Comparison of ENCODE assay signal across 31 mouse cellular contexts in the genomic region with DNA sequence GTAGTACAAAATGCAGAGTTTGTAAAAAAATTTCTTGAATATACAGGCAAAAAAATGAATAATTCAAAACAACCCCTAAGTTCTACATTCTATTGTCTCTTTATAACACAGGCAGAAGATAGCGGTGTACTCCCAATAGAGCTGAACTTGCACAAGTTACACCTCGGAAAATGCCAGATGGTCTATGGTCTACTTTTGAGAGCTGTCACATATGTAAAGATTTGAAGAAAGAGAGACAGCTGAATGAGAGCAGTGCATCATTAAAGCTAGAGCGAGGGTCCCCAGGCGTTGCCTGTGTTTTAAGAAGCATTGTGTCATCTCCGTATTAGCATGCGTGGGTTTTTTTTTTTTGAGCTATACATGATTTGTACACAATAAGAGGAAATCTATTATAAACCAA. TPM values are rescaled to one million over a fixed set of nuclear protein-coding genes. Genes with fewer than 3 reads are reported as not detected.
DNase-seq lines count a peak whose midpoint lies in the region; ATAC-seq and TF ChIP-seq lines count a peak whose summit lies in the region.
"Had no signal": no experiment of that assay in that cellular context is flagged by ENCODE, and none has a peak within 500 bp of the region (broad histone marks: within the 10 kb centered on the region; RNA-seq: fewer than 3 reads in every experiment).

No protein-coding gene starts in this region.

- no peak overlapping the region for H3K4me3 ChIP-seq in lung, embryonic 14.5 days (ENCODE audit: low read depth, low read length)
- H3K4me3 ChIP-seq in forebrain, postnatal 0 days (ENCODE audit: low read depth, low read length), result no peak overlapping the region
- H3K4me3 ChIP-seq in layer of hippocampus, adult 2 months, result no peak overlapping the region
- H3K4me3 ChIP-seq: embryonic facial prominence, embryonic 13.5 days; heart, adult 2 months; heart, embryonic 12.5 days; intestine, embryonic 15.5 days; liver, embryonic 12.5 days; stomach, embryonic 15.5 days had no signal

- peaks cover 8% of the 10 kb centered on the region; the same call in 1 of the 2 replicates for H3K36me3 ChIP-seq in lung, embryonic 14.5 days (ENCODE audit: insufficient read depth)
- no peaks in the 10 kb centered on the region for H3K36me3 ChIP-seq in forebrain, postnatal 0 days (ENCODE audit: insufficient read depth)
- H3K36me3 ChIP-seq: intestine, embryonic 15.5 days; liver, embryonic 12.5 days; stomach, embryonic 15.5 days had no signal

- no peaks in the 10 kb centered on the region for H3K9me3 ChIP-seq in lung, embryonic 14.5 days (ENCODE audit: low read depth, low read length)
- H3K9me3 ChIP-seq in forebrain, postnatal 0 days (ENCODE audit: low read length), result no peaks in the 10 kb centered on the region
- H3K9me3 ChIP-seq: embryonic facial prominence, embryonic 13.5 days; heart, embryonic 12.5 days; intestine, embryonic 15.5 days; liver, embryonic 12.5 days; stomach, embryonic 15.5 days had no signal

- ATAC-seq in lung, embryonic 14.5 days (ENCODE audit: insufficient read depth), result no peak
- ATAC-seq in CD4-positive, CD25-positive, alpha-beta regulatory T cell, adult 4 months, result peak; percentile 12
- ATAC-seq in forebrain, postnatal 0 days, result no peak
- ATAC-seq: activated CD4-positive, CD25-positive, alpha-beta regulatory T cell, adult 4 months; hindbrain, embryonic 16.5 days; intestine, embryonic 15.5 days; liver, embryonic 12.5 days; liver, postnatal 0 days; lung, postnatal 0 days had no signal

- peak; percentile 5 for DNase-seq in lung, embryonic 14.5 days
- DNase-seq in lung, postnatal 4 days, result no peak
- DNase-seq in brain, embryonic 14.5 days (ENCODE audit: low read depth), result peak; percentile 81
- peak; percentile 18 for DNase-seq in forebrain, postnatal 0 days
- no peak for DNase-seq in layer of hippocampus, adult 2 months (ENCODE audit: low spot score in 2 of 2)
- DNase-seq: adrenal gland, adult 8-10 months; B cell, adult 2 months; cerebellum, adult 11 months; cerebellum, adult 9-10 months; cerebellum, postnatal 36 days; embryo, embryonic 11 days; gastrocnemius, postnatal 36 days; heart, adult 2 months; kidney, adult 2 months; kidney, postnatal 4 days; layer of hippocampus, postnatal 36 days; left cerebral cortex, postnatal 4 days; liver, postnatal 0 days; right cerebral cortex, postnatal 25 days had no signal

- no peak for TF ChIP-seq POLR2A in brain, embryonic 14.5 days (IDR thresholded peaks at IDR 0.05; ENCODE audit: borderline replicate concordance, extremely low read depth, insufficient read depth, insufficient read length, poor library complexity, severe bottlenecking)

- H3K4me1 ChIP-seq in lung, embryonic 14.5 days (ENCODE audit: insufficient read depth), result no peaks in the 10 kb centered on the region; the same call in 1 of the 2 replicates
- no peaks in the 10 kb centered on the region for H3K4me1 ChIP-seq in forebrain, postnatal 0 days (ENCODE audit: insufficient read depth)
- H3K4me1 ChIP-seq: embryonic facial prominence, embryonic 13.5 days; intestine, embryonic 15.5 days; liver, embryonic 12.5 days; stomach, embryonic 15.5 days had no signal

- no peak for TF ChIP-seq CTCF in lung, embryonic 14.5 days (IDR thresholded peaks at IDR 0.05; ENCODE audit: low read depth)
- no peak for TF ChIP-seq CTCF in brain, embryonic 14.5 days (IDR thresholded peaks at IDR 0.05; ENCODE audit: borderline replicate concordance, extremely low read depth, insufficient read depth, insufficient read length)
- TF ChIP-seq CTCF in forebrain, postnatal 0 days (IDR thresholded peaks at IDR 0.05; ENCODE audit: low read depth), result no peak
- TF ChIP-seq CTCF in layer of hippocampus, adult 2 months (conservative IDR thresholded peaks at IDR 0.05), result no peak

- no peak overlapping the region for H3K27ac ChIP-seq in lung, embryonic 14.5 days (ENCODE audit: low read depth)
- no peak overlapping the region for H3K27ac ChIP-seq in forebrain, postnatal 0 days (ENCODE audit: low read depth, low read length)
- H3K27ac ChIP-seq in layer of hippocampus, adult 2 months, result no peak overlapping the region
- H3K27ac ChIP-seq: embryonic facial prominence, embryonic 13.5 days; heart, adult 2 months; intestine, embryonic 15.5 days; kidney, postnatal 0 days; liver, embryonic 12.5 days; macrophage; stomach, embryonic 15.5 days had no signal

- WGBS in lung, embryonic 14.5 days, result 77% methylated on average over 6 of the region's 6 CpGs
- WGBS in forebrain, postnatal 0 days, result 50% methylated on average over 6 of the region's 6 CpGs

- no peaks in the 10 kb centered on the region for H3K27me3 ChIP-seq in lung, embryonic 14.5 days (ENCODE audit: insufficient read depth, low read length)
- H3K27me3 ChIP-seq in forebrain, postnatal 0 days (ENCODE audit: insufficient read depth, low read length), result no peaks in the 10 kb centered on the region
- H3K27me3 ChIP-seq: CH12.LX; embryonic facial prominence, embryonic 13.5 days; heart, embryonic 12.5 days; intestine, embryonic 15.5 days; liver, embryonic 12.5 days; stomach, embryonic 15.5 days had no signal

- H3K9ac ChIP-seq in lung, embryonic 14.5 days, result no peak overlapping the region
- H3K9ac ChIP-seq in forebrain, postnatal 0 days, result no peak overlapping the region
- H3K9ac ChIP-seq: embryonic facial prominence, embryonic 13.5 days; heart, embryonic 12.5 days; intestine, embryonic 15.5 days; liver, embryonic 12.5 days; liver, postnatal 0 days; stomach, embryonic 15.5 days had no signal

- H3K4me2 ChIP-seq in lung, embryonic 14.5 days, result no peak overlapping the region
- no peak overlapping the region for H3K4me2 ChIP-seq in forebrain, postnatal 0 days (ENCODE audit: low read depth)
- H3K4me2 ChIP-seq: embryonic facial prominence, embryonic 13.5 days; heart, embryonic 12.5 days; intestine, embryonic 15.5 days; liver, embryonic 12.5 days; stomach, embryonic 15.5 days had no signal

RNA-seq across cellular contexts. Expression of a gene that starts 47.0 kb away (rescaled TPM):
- 11.7 and 12.4 TPM in 2 replicates for polyA plus RNA-seq in lung, embryonic 14.5 days (2014; fragmentation: Nextera tagmentation; extraction: Ambion mirVana)
- 10 to 100 TPM; 16.0 to 24.9 TPM for polyA plus RNA-seq in CD4-positive, CD25-positive, alpha-beta regulatory T cell, adult 4 months (2017; shearing (Covaris generic))
- 4.6 and 6.1 TPM in 2 replicates for polyA plus RNA-seq in brain, embryonic 14.5 days (2012; rRNA removed)
- 3.5 and 4.8 TPM in 2 replicates for total RNA-seq in forebrain, postnatal 0 days (2014; rRNA removed)
- 0.65 and 0.82 TPM in 2 replicates for polyA plus RNA-seq in forebrain, postnatal 0 days (2015; fragmentation: Nextera tagmentation; extraction: Ambion mirVana)
- 1 to 10 TPM; 3.1 to 3.9 TPM for total RNA-seq in layer of hippocampus, adult 2 months (2021)

Comparison
In these comparisons a context has a peak if more than half of its experiments do, and no peak if none do; other contexts are left out.
1. DNase-seq: peak in lung, embryonic 14.5 days (single experiment), brain, embryonic 14.5 days (single experiment) and forebrain, postnatal 0 days (single experiment); none in lung, postnatal 4 days (0 of 2) and layer of hippocampus, adult 2 months (0 of 2).